Mouse (Mus musculus) midbrain, postnatal 0 days (tissue): ENCODE data around the gene Sergef. TPM values are rescaled to one million over a fixed set of nuclear protein-coding genes. Genes with fewer than 3 reads are reported as not detected.

ENCODE experiments used
- ATAC-seq: fragments of 200-750 bp; cut with Nextera tagmentation; 2 replicates; pipeline ENCODE4 v1.8.0; 2017; ENCODE audit warnings: moderate number of reproducible peaks, mild to moderate bottlenecking, moderate TSS enrichment, moderate library complexity; ENCODE audit not compliant: low FRiP score
- DNase-seq: peaks from one replicate; pipeline ENCODE4 v3.0.0-alpha.2; 2015; ENCODE audit warnings: low spot score
- H3K27ac ChIP-seq: fragments of 300-500 bp; sonication (generic); 2 replicates; pipeline ENCODE4 v1.5.1; 2014; ENCODE audit warnings: low read depth, mild to moderate bottlenecking, low read length, mixed read lengths
- H3K27me3 ChIP-seq: fragments of 300-500 bp; sonication (generic); 2 replicates; pipeline ENCODE4 v1.6.1; 2014; ENCODE audit warnings: low read length, control low read depth, mixed read lengths; ENCODE audit not compliant: insufficient read depth
- H3K36me3 ChIP-seq: fragments of 300-500 bp; sonication (generic); 2 replicates; pipeline ENCODE4 v1.6.1; 2014; ENCODE audit warnings: low read length, control low read depth, mixed read lengths; ENCODE audit not compliant: insufficient read depth
- H3K4me1 ChIP-seq: fragments of 300-500 bp; sonication (generic); 2 replicates; pipeline ENCODE4 v1.6.1; 2014; ENCODE audit warnings: mild to moderate bottlenecking, control low read depth, antibody characterized with exemption, low read length, mixed read lengths; ENCODE audit not compliant: insufficient read depth
- H3K4me2 ChIP-seq: fragments of 300-500 bp; sonication (generic); 2 replicates; pipeline ENCODE4 v1.6.1; 2014; ENCODE audit warnings: low read depth, mild to moderate bottlenecking, low read length, mixed read lengths; ENCODE audit not compliant: poor library complexity, severe bottlenecking
- H3K4me3 ChIP-seq: fragments of 300-500 bp; sonication (generic); 2 replicates; pipeline ENCODE4 v1.5.1; 2014; ENCODE audit warnings: low read depth, mild to moderate bottlenecking, low read length, moderate library complexity
- H3K9ac ChIP-seq: fragments of 300-500 bp; sonication (generic); replicated peaks from 2 replicates; pipeline ENCODE4 v1.6.1; 2014; ENCODE audit warnings: mild to moderate bottlenecking, low read length, moderate library complexity, mixed read lengths; ENCODE audit not compliant: poor library complexity, severe bottlenecking
- H3K9me3 ChIP-seq: fragments of 300-500 bp; sonication (generic); 2 replicates; pipeline ENCODE4 v1.6.1; 2016; ENCODE audit warnings: low read length, control low read depth
- CTCF ChIP-seq: IDR thresholded peaks from 2 replicates; pipeline ENCODE4 v1.5.1; 2016; ENCODE audit warnings: antibody characterized with exemption, mild to moderate bottlenecking
- WGBS: fragments of 180-500 bp; shearing (Covaris S2); extraction: QIAGEN DNeasy Blood & Tissue Kit; methylation state at CpG from one replicate; pipeline ENCODE4 v1.1.7; 2014; 5-methylcytosine and 5-hydroxymethylcytosine counted together
- polyA plus RNA-seq: library from polyadenylated mRNA; unstranded; fragments of >200 nt; fragmentation: Nextera tagmentation; extraction: Ambion mirVana; gene quantifications from 2 replicates; pipeline ENCODE4 v1.2.1, GENCODE M21; 2015
- total RNA-seq: library from RNA; depleted of rRNA; stranded (reverse); fragments of >200 nt; gene quantifications from 2 replicates; pipeline ENCODE4 v1.2.3, GENCODE M21; 2014

Gene Sergef
- total and polyA plus RNA-seq, 2 experiments from 2014 or later: 47.5 to 50.9 TPM

GRCm38 (mm10) chr7:46415818-46416425 lies 223.7 kb downstream of the Sergef start:
- H3K36me3 ChIP-seq: no peaks in the 10 kb centered on the region
- no peak overlapping the region for H3K9ac ChIP-seq
- no peak overlapping the region for H3K27ac ChIP-seq
- DNase-seq (no peak), ATAC-seq (no peak)
- peaks cover 7% of the 10 kb centered on the region for H3K4me1 ChIP-seq
- H3K27me3 ChIP-seq: no peaks in the 10 kb centered on the region
- no peak overlapping the region for H3K4me3 ChIP-seq
- H3K9me3 ChIP-seq: no peaks in the 10 kb centered on the region
- TF ChIP-seq CTCF: no peak
- no peak overlapping the region for H3K4me2 ChIP-seq
- WGBS: 75% methylated on average over 14 of the region's 14 CpGs

DNA sequence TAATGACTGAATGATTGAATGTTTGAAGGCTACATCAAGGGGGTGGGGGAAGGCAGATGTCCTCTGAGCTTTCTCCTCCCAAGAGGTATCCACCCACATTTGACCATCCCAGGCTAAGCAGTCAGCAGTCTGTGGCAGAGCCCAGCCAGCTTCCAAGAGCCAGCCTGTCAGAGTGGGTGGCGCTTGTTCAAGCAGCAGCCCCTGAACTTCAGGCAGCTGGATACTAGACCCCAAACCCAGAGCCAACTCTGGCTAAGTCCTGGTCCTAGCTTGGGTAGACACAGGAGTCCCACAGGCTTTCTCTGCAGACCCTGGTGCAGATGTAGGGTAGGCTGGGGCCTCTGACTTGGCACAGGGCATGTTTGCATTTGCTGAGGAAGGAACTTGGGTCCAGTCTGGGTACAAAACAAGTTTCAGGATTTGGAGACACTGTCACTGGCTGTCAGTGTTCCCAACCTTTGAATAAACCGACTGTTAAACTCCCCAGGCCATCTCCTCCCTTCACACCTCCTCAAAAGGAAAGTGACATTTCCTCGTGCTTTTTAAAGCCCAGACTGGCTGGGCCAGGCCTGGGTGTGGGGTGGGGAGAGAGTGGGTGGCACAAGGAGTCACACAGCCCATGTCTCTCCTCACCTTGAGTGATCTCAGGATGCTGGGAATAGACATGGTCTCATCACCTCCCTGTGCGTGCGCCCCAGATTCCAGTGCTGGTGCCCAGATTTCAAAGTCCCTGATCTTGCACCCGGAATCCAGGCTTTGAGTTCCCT lies 225.5 kb downstream of the Sergef start:
- no peaks in the 10 kb centered on the region for H3K27me3 ChIP-seq
- no peak overlapping the region for H3K4me2 ChIP-seq
- no peaks in the 10 kb centered on the region for H3K9me3 ChIP-seq
- WGBS: 79% methylated on average over 6 of the region's 6 CpGs
- no peaks in the 10 kb centered on the region for H3K36me3 ChIP-seq
- H3K4me3 ChIP-seq: no peak overlapping the region
- no peak for TF ChIP-seq CTCF
- H3K27ac ChIP-seq: no peak overlapping the region
- DNase-seq (no peak), ATAC-seq (no peak)
- no peak overlapping the region for H3K9ac ChIP-seq
- H3K4me1 ChIP-seq: peaks cover 4% of the 10 kb centered on the region

GRCm38 (mm10) chr7:46412823-46413222 lies 226.8 kb downstream of the Sergef start:
- H3K4me3 ChIP-seq: no peak overlapping the region
- ATAC-seq (no peak), DNase-seq (no peak)
- H3K9me3 ChIP-seq: no peaks in the 10 kb centered on the region
- H3K4me2 ChIP-seq: no peak overlapping the region
- H3K4me1 ChIP-seq: no peaks in the 10 kb centered on the region; the same call in none of the 2 replicates
- H3K27me3 ChIP-seq: no peaks in the 10 kb centered on the region
- no peak overlapping the region for H3K9ac ChIP-seq
- 72% methylated on average over 5 of the region's 5 CpGs for WGBS
- no peaks in the 10 kb centered on the region for H3K36me3 ChIP-seq
- no peak for TF ChIP-seq CTCF
- no peak overlapping the region for H3K27ac ChIP-seq

- no peak overlapping the region for H3K4me2 ChIP-seq
- DNase-seq: no peak
- ATAC-seq: no peak
- no peak overlapping the region for H3K9ac ChIP-seq
- H3K36me3 ChIP-seq: no peaks in the 10 kb centered on the region
- H3K9me3 ChIP-seq: no peaks in the 10 kb centered on the region
- H3K27ac ChIP-seq: no peak overlapping the region
- no peaks in the 10 kb centered on the region for H3K27me3 ChIP-seq
- H3K4me3 ChIP-seq: no peak overlapping the region
- no peak for TF ChIP-seq CTCF
- no peaks in the 10 kb centered on the region; the same call in none of the 2 replicates for H3K4me1 ChIP-seq
- WGBS: 79% methylated on average over 6 of the region's 6 CpGs
Observed at GRCm38 (mm10) chr7:46410727-46411126, 228.9 kb downstream of the Sergef start.

DNA sequence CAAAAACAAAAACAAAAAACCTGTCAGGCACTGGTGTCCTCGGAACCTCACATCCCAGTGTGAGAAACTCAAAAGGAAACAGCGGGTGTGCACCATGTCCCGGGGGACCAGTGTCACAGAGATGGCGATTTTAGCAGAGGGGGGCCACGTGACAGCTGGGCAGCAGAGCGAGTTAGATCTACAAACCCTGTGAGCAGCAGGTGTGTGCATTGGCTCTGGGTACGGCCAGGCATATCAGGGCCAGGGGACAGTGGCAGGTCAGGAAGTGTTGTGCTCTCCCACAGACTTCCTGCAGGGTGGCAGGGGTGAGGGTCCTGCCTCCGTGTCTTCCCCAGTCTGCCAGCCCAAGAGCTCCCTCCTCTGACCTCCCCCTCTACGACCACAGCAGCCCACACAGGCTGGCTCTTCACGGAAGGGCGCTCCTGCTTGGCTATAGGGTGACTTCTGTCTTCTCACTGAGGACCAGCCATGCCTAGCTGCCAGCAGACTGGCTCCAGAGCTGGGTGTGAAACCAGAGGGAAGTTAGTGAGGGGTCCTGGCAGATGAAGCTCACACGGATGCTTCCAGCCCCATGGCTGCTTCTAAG lies 230.3 kb downstream of the Sergef start:
- no peak for TF ChIP-seq CTCF
- Histone ChIP-seq H3K4me1 (no peaks in the 10 kb centered on the region), H3K9me3 (no peaks in the 10 kb centered on the region), H3K27ac (no peak overlapping the region), H3K36me3 (no peaks in the 10 kb centered on the region), H3K27me3 (no peaks in the 10 kb centered on the region), H3K4me2 (no peak overlapping the region), H3K4me3 (no peak overlapping the region), H3K9ac (no peak overlapping the region)
- ATAC-seq (no peak), DNase-seq (no peak)
- WGBS: 39% methylated on average over 12 of the region's 12 CpGs

GRCm38 (mm10) chr7:46408606-46409005 lies 231.0 kb downstream of the Sergef start:
- H3K4me3 ChIP-seq: no peak overlapping the region
- ATAC-seq (no peak), DNase-seq (no peak)
- no peaks in the 10 kb centered on the region for H3K36me3 ChIP-seq
- no peak overlapping the region for H3K27ac ChIP-seq
- H3K9me3 ChIP-seq: no peaks in the 10 kb centered on the region
- no peak for TF ChIP-seq CTCF
- H3K9ac ChIP-seq: no peak overlapping the region
- H3K4me2 ChIP-seq: no peak overlapping the region
- no peaks in the 10 kb centered on the region for H3K27me3 ChIP-seq
- 0 out of 2 replicates have a peak, but pooled peaks cover under 1% of the 10 kb centered on the region for H3K4me1 ChIP-seq
- WGBS: 83% methylated on average over 9 of the region's 9 CpGs
